Mouse (Mus musculus) common myeloid progenitor, adult 5-6 weeks (primary cell): Measurements from ENCODE around the gene Snd1. TPM values are rescaled to one million over a fixed set of nuclear protein-coding genes. Genes with fewer than 3 reads are reported as not detected.

ENCODE experiments used
- ATAC-seq: replicated peaks from 2 replicates; pipeline ENCODE4 v1.8.0; 2016; ENCODE audit warnings: low read depth, mild to moderate bottlenecking, moderate TSS enrichment, inconsistent platforms; ENCODE audit not compliant: poor library complexity, severe bottlenecking
- total RNA-seq: library from RNA; stranded (forward); fragments of 200-1000, 187-1606 nt; gene quantifications from 2 replicates; pipeline ENCODE4 v1.2.3, GENCODE M21; 2017

Snd1 gene
- total RNA-seq, 1 experiment from 2014 or later = 176 TPM

GRCm38 (mm10) chr6:28978881-28979280, 503.9 kb downstream of the Snd1 start:
- no peak for ATAC-seq

DNA sequence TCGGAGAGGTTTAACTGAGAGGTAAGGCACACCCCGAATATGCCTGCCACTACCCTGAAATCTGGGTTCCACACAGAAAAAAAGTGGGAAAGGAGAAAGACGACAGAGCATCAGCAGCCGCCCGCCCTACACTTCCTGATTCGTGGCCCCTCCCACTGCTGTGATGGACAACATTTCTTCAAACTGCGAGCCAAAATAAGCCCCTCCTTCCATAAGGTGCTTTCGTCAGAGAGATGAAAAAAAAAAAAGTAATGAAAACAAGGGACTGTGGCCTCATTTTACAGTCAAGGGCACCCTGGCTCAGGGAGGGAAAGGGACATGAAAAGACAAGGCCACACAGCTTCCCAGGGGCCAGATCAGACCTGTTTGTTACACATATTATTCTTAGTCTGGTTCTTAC, 504.6 kb downstream of the Snd1 start:
- ATAC-seq = no peak

DNA sequence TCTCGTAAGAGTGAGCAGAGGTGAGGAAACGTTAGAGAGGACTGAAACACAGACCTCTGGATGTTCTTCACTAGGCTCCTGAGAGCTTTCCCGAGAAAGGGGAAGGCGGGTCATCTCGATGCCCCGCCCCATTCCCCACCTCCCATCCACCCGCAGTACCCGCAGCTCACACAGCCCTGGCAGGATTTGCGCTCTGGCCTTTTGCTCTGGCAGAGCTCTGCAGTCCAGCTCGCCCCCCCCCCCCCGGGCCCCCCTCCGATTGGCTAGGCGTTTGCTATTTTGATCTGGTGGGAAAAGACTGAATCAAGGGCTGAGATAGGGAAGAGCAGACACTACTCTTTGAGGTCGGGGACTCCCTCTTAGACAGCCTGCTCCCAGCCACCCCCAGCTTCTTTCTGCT, 505.3 kb downstream of the Snd1 start:
- no peak for ATAC-seq

- ATAC-seq = no peak
These were observed 506.0 kb downstream of the Snd1 start for GRCm38 (mm10) chr6:28980750-28981584.

DNA sequence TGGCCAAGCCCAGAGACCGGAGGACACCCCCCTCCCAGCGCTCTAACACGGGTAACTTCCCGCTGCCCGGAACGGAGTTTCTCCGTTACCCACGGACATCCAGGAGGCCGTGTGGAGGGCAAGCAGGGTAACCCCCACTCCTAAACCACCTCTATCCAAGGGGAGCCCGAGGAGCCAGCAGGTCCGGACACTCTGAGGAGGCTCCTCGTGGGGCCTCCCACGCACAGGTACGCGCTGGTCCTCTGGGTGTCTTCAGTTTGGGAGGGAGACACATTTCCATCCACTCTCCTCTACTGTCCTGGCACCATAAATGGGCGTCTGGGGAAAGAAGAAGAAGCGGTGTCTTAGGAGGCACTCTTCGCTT, 506.6 kb downstream of the Snd1 start:
- no peak for ATAC-seq

DNA sequence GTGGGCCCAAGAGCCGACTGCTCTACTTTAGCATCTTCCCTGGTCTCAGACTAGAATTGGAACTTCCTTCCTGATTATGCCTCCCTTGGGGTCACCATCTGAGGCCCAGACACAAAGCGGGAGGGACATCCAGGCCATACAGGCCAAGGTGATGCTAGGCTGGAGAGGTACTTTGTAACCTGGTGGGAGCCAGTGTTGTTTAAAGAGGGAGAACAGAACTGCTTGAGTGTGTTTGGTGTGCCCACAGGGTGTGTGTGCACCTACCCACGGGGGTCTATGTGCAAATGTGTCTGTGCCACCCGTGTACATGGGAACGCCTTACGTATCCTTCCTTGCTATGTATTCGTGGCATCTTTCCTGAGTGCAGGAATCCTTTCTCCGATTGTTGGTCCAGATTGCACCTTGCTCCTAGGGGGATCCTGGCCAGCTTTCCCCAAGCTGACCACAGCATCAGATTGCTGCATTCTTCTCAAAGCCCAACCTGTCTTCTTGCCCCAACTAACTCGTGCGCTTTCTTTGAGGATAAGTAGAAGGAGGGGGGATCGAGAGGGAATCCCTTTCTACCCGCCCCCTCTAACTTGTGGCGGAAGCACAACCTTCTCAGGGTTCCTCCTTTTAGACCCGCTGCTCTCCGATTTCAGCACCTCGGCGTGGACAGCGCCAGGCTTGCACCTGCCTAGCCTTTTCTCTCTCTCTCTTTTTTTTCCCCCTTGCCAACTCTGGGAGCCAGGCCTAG, 507.2 kb downstream of the Snd1 start:
- ATAC-seq = peak; percentile 81

- ATAC-seq = no peak
These were observed 507.9 kb downstream of the Snd1 start for GRCm38 (mm10) chr6:28982817-28983216.

Other genes starting within 250 kb of the Snd1 start
- 69.4 and 73.9 TPM in 2 replicates for gene Zfp800, start 77.1 kb upstream of the Snd1 start, total RNA-seq
- 31.9 and 39.4 TPM in 2 replicates for gene Arf5, start 51.6 kb upstream of the Snd1 start, total RNA-seq
- not detected in 2 replicates for gene Fscn3, start 47.4 kb upstream of the Snd1 start, total RNA-seq
- 12.3 and 18.8 TPM in 2 replicates for gene Gcc1, start 46.7 kb upstream of the Snd1 start, total RNA-seq
- not detected in 2 replicates for gene Pax4, start 25.8 kb upstream of the Snd1 start, total RNA-seq